In the genomic region with DNA sequence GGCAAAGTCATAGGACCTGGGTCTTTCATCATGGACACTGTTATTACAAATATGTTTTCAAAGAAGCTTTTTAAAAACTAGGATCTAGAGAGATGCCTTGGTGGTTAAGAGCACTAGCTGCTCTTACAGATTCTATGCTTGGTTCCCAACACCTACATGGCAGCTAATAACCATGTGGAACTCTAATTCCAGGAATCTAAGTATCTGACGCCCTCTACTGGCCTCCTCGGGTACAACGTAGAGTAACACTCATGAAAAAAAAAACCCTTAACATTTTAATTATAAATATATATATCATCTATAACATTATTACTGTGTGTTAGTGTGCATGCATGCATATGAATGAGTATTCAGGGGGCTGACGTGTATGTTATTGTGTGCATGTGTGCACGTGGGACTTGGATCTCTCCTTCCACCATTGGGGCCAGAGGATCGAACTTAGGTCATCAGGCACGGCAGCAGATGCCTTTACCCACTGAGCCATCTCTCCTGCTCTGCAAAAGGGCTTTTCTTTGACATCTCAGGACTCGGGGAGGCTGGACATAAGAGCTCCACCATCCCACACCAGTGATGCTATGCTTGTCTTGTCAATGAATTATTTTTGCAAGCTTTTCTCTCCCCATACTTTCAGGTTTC, we compare ENCODE assay signal across 9 mouse cellular contexts. TPM values are rescaled to one million over a fixed set of nuclear protein-coding genes. Genes with fewer than 3 reads are reported as not detected.
A peak's percentile ranks its signal among the peaks of the same experiment; 100 is the strongest.
DNase-seq lines count a peak whose midpoint lies in the region; ATAC-seq and TF ChIP-seq lines count a peak whose summit lies in the region.
"Had no signal": no experiment of that assay in that cellular context is flagged by ENCODE, and none has a peak within 500 bp of the region (broad histone marks: within the 10 kb centered on the region; RNA-seq: fewer than 3 reads in every experiment).

No protein-coding gene starts in this region.

- WGBS in hindbrain, embryonic 14.5 days = 31% methylated on average over 8 of the region's 8 CpGs
- WGBS in hindbrain, embryonic 16.5 days = 24% methylated on average over 8 of the region's 8 CpGs
- 43% methylated on average over 8 of the region's 8 CpGs for WGBS in heart, postnatal 0 days
- WGBS in intestine, embryonic 16.5 days = 35% methylated on average over 8 of the region's 8 CpGs
- 36% methylated on average over 8 of the region's 8 CpGs for WGBS in midbrain, embryonic 16.5 days

- peaks cover 17% of the 10 kb centered on the region for H3K4me1 ChIP-seq in hindbrain, embryonic 14.5 days (replicated peaks; ENCODE audit: control insufficient read depth, insufficient read depth, low read length)
- peaks cover 19% of the 10 kb centered on the region for H3K4me1 ChIP-seq in hindbrain, embryonic 16.5 days (ENCODE audit: control insufficient read depth, insufficient read depth, low read depth, low read length)
- peaks cover 37% of the 10 kb centered on the region for H3K4me1 ChIP-seq in heart, postnatal 0 days (ENCODE audit: control insufficient read depth, insufficient read depth)
- H3K4me1 ChIP-seq in intestine, embryonic 16.5 days (ENCODE audit: control insufficient read depth, insufficient read depth, low read length) = peaks cover 23% of the 10 kb centered on the region
- peaks cover 22% of the 10 kb centered on the region for H3K4me1 ChIP-seq in midbrain, embryonic 16.5 days (ENCODE audit: control insufficient read depth, insufficient read depth, low read length)

- no peak overlapping the region for H3K9ac ChIP-seq in hindbrain, embryonic 14.5 days
- H3K9ac ChIP-seq in hindbrain, embryonic 16.5 days (ENCODE audit: low read depth, low read length) = no peak overlapping the region
- H3K9ac ChIP-seq in heart, postnatal 0 days (replicated peaks; ENCODE audit: low read depth, low read length) = no peak overlapping the region
- no peak overlapping the region for H3K9ac ChIP-seq in intestine, embryonic 16.5 days (ENCODE audit: low read depth, low read length)
- H3K9ac ChIP-seq in midbrain, embryonic 16.5 days (ENCODE audit: low read depth, low read length) = no peak overlapping the region

- H3K9me3 ChIP-seq in hindbrain, embryonic 14.5 days (ENCODE audit: control insufficient read depth, low read length) = no peaks in the 10 kb centered on the region
- H3K9me3 ChIP-seq in hindbrain, embryonic 16.5 days (ENCODE audit: control insufficient read depth, low read length) = no peaks in the 10 kb centered on the region
- no peaks in the 10 kb centered on the region for H3K9me3 ChIP-seq in heart, postnatal 0 days (replicated peaks; ENCODE audit: control insufficient read depth, low read length)
- no peaks in the 10 kb centered on the region for H3K9me3 ChIP-seq in intestine, embryonic 16.5 days (ENCODE audit: control insufficient read depth, low read length)
- H3K9me3 ChIP-seq in midbrain, embryonic 16.5 days (replicated peaks; ENCODE audit: control insufficient read depth, low read length, poor library complexity, severe bottlenecking) = no peaks in the 10 kb centered on the region

- no peaks in the 10 kb centered on the region for H3K27me3 ChIP-seq in hindbrain, embryonic 14.5 days (ENCODE audit: control insufficient read depth, insufficient read depth, low read length)
- H3K27me3 ChIP-seq in hindbrain, embryonic 16.5 days (replicated peaks; ENCODE audit: control insufficient read depth, insufficient read depth, low read length) = no peaks in the 10 kb centered on the region
- H3K27me3 ChIP-seq in Patski = no peaks in the 10 kb centered on the region
- H3K27me3 ChIP-seq in heart, postnatal 0 days (ENCODE audit: control insufficient read depth, insufficient read depth, low read length) = no peaks in the 10 kb centered on the region
- H3K27me3 ChIP-seq in intestine, embryonic 16.5 days (replicated peaks; ENCODE audit: control insufficient read depth, insufficient read depth, low read length) = no peaks in the 10 kb centered on the region
- no peaks in the 10 kb centered on the region for H3K27me3 ChIP-seq in midbrain, embryonic 16.5 days (ENCODE audit: control insufficient read depth, insufficient read depth, low read depth, low read length)

- H3K36me3 ChIP-seq in hindbrain, embryonic 14.5 days (replicated peaks; ENCODE audit: control insufficient read depth, insufficient read depth) = no peaks in the 10 kb centered on the region
- H3K36me3 ChIP-seq in hindbrain, embryonic 16.5 days (ENCODE audit: control insufficient read depth, insufficient read depth, low read length) = no peaks in the 10 kb centered on the region
- H3K36me3 ChIP-seq in heart, postnatal 0 days (replicated peaks; ENCODE audit: control insufficient read depth, insufficient read depth, low read length) = no peaks in the 10 kb centered on the region
- no peaks in the 10 kb centered on the region for H3K36me3 ChIP-seq in intestine, embryonic 16.5 days (ENCODE audit: control insufficient read depth, insufficient read depth, low read length)
- H3K36me3 ChIP-seq in midbrain, embryonic 16.5 days (ENCODE audit: control insufficient read depth, insufficient read depth, low read length) = no peaks in the 10 kb centered on the region

- no peak overlapping the region for H3K27ac ChIP-seq in hindbrain, embryonic 14.5 days
- no peak overlapping the region for H3K27ac ChIP-seq in hindbrain, embryonic 16.5 days (ENCODE audit: low read depth, low read length)
- H3K27ac ChIP-seq in heart, postnatal 0 days (ENCODE audit: low read depth) = peak overlapping the region; percentile 88
- no peak overlapping the region for H3K27ac ChIP-seq in intestine, embryonic 16.5 days (ENCODE audit: low read length)
- H3K27ac ChIP-seq in midbrain, embryonic 16.5 days (ENCODE audit: low read length) = no peak overlapping the region

- POLR2A ChIA-PET in Patski (lab: Charles Lee) = interaction anchor here (0.7 kb wide), 1 partner anchor 75 kb away, joined by 4 read pairs; the partner anchor contains the start of gene Pold2

- ATAC-seq in hindbrain, embryonic 14.5 days (ENCODE audit: low FRiP score) = no peak
- ATAC-seq in hindbrain, embryonic 16.5 days = no peak
- no peak for ATAC-seq in Patski
- no peak for ATAC-seq in heart, postnatal 0 days (ENCODE audit: insufficient read depth, low read depth)
- ATAC-seq in intestine, embryonic 16.5 days = no peak
- ATAC-seq in midbrain, embryonic 16.5 days = no peak

- peak; percentile 66 for TF ChIP-seq CTCF in Patski (IDR thresholded peaks at IDR 0.05)
- TF ChIP-seq CTCF in heart, postnatal 0 days (IDR thresholded peaks at IDR 0.05; ENCODE audit: low read depth) = peak; percentile 45

- no peak overlapping the region for H3K4me3 ChIP-seq in hindbrain, embryonic 14.5 days (replicated peaks; ENCODE audit: low read length)
- H3K4me3 ChIP-seq in hindbrain, embryonic 16.5 days (ENCODE audit: low read length) = no peak overlapping the region
- no peak overlapping the region for H3K4me3 ChIP-seq in heart, postnatal 0 days (ENCODE audit: low read depth, low read length)
- H3K4me3 ChIP-seq in intestine, embryonic 16.5 days (ENCODE audit: low read length) = no peak overlapping the region
- H3K4me3 ChIP-seq in midbrain, embryonic 16.5 days (ENCODE audit: low read depth, low read length) = no peak overlapping the region

- peak; percentile 38 for DNase-seq in hindbrain, embryonic 14.5 days (ENCODE audit: low spot score)
- DNase-seq in A20 (ENCODE audit: low read depth, low spot score) (peak; percentile 55), Patski (ENCODE audit: low read depth, low spot score) (no peak)
- DNase-seq in heart, postnatal 0 days (ENCODE audit: low spot score) = peak; percentile 31
- peak; percentile 64 for DNase-seq in testis, postnatal 10 days (ENCODE audit: low spot score)

- H3K4me2 ChIP-seq in hindbrain, embryonic 14.5 days (replicated peaks) = no peak overlapping the region
- H3K4me2 ChIP-seq in hindbrain, embryonic 16.5 days (ENCODE audit: low read length) = no peak overlapping the region
- H3K4me2 ChIP-seq in heart, postnatal 0 days (ENCODE audit: low read depth, low read length) = no peak overlapping the region
- no peak overlapping the region for H3K4me2 ChIP-seq in intestine, embryonic 16.5 days (ENCODE audit: low read depth, low read length)
- H3K4me2 ChIP-seq in midbrain, embryonic 16.5 days (ENCODE audit: low read length) = no peak overlapping the region

- TF ChIP-seq EP300 in heart, postnatal 0 days (IDR thresholded peaks at IDR 0.05; ENCODE audit: low read depth) = no peak

- in situ Hi-C loops in Patski (cut with MboI; ENCODE audit: low pct_unique_long_range_greater_than_20kb) = no loop called here

- CTCF ChIA-PET in Patski (lab: Charles Lee) = interaction anchor here (0.7 to 2.3 kb wide), 11 partner anchors 11 to 303 kb away, joined by 3 to 8 read pairs (median 4); partner anchors contain the start of gene Urgcp

RNA-seq across cellular contexts. Expression of gene Ykt6, which starts 2.2 kb away (rescaled TPM):
- polyA plus RNA-seq in hindbrain, embryonic 14.5 days (2014; fragmentation: Nextera tagmentation; extraction: Ambion mirVana) = 39.9 and 48.4 TPM in 2 replicates
- polyA plus RNA-seq in hindbrain, embryonic 16.5 days (2015; fragmentation: Nextera tagmentation; extraction: Ambion mirVana) = 98.9 and 99.7 TPM in 2 replicates
- 94.5 TPM for polyA plus RNA-seq in Patski (2021)
- 55.8 and 83.9 TPM in 2 replicates for total RNA-seq in heart, postnatal 0 days (2014; rRNA removed; ENCODE audit: low replicate concordance)
- polyA plus RNA-seq in heart, postnatal 0 days (2015; fragmentation: Nextera tagmentation; extraction: Ambion mirVana) = 35.2 and 37.4 TPM in 2 replicates
- polyA plus RNA-seq in intestine, embryonic 16.5 days (2015; fragmentation: Nextera tagmentation; extraction: Ambion mirVana) = 57.7 and 58.6 TPM in 2 replicates
- 108 TPM in 2 replicates for polyA plus RNA-seq in midbrain, embryonic 16.5 days (2015; fragmentation: Nextera tagmentation; extraction: Ambion mirVana)

RNA-seq across cellular contexts. Expression of gene Gck, which starts 3.4 kb away (rescaled TPM):
- polyA plus RNA-seq in hindbrain, embryonic 14.5 days (2014; fragmentation: Nextera tagmentation; extraction: Ambion mirVana) = 3.9 and 4.2 TPM in 2 replicates
- polyA plus RNA-seq in hindbrain, embryonic 16.5 days (2015; fragmentation: Nextera tagmentation; extraction: Ambion mirVana) = 5.7 and 6.6 TPM in 2 replicates
- 0.33 TPM for polyA plus RNA-seq in Patski (2021)
- total RNA-seq in heart, postnatal 0 days (2014; rRNA removed; ENCODE audit: low replicate concordance) = not detected in 2 replicates
- 0.71 and 0.78 TPM in 2 replicates for polyA plus RNA-seq in heart, postnatal 0 days (2015; fragmentation: Nextera tagmentation; extraction: Ambion mirVana)
- 2.4 and 2.9 TPM in 2 replicates for polyA plus RNA-seq in intestine, embryonic 16.5 days (2015; fragmentation: Nextera tagmentation; extraction: Ambion mirVana)
- 10.5 and 11.8 TPM in 2 replicates for polyA plus RNA-seq in midbrain, embryonic 16.5 days (2015; fragmentation: Nextera tagmentation; extraction: Ambion mirVana)

RNA-seq across cellular contexts. Expression of gene Myl7, which starts 54.7 kb away (rescaled TPM):
- polyA plus RNA-seq in hindbrain, embryonic 14.5 days (2014; fragmentation: Nextera tagmentation; extraction: Ambion mirVana) = not detected in 2 replicates
- 0.49 TPM in 1 of 2 replicates, not detected in the other for polyA plus RNA-seq in hindbrain, embryonic 16.5 days (2015; fragmentation: Nextera tagmentation; extraction: Ambion mirVana)
- polyA plus RNA-seq in Patski (2021) = not detected
- 1,536 and 2,717 TPM in 2 replicates for total RNA-seq in heart, postnatal 0 days (2014; rRNA removed; ENCODE audit: low replicate concordance)
- polyA plus RNA-seq in heart, postnatal 0 days (2015; fragmentation: Nextera tagmentation; extraction: Ambion mirVana) = 5,015 and 6,387 TPM in 2 replicates
- polyA plus RNA-seq in intestine, embryonic 16.5 days (2015; fragmentation: Nextera tagmentation; extraction: Ambion mirVana) = 75.3 and 88.3 TPM in 2 replicates
- not detected in 2 replicates for polyA plus RNA-seq in midbrain, embryonic 16.5 days (2015; fragmentation: Nextera tagmentation; extraction: Ambion mirVana)
- total RNA-seq: layer of hippocampus, adult 8-10 months had no signal

Comparison
In these comparisons a context has a peak if more than half of its experiments do, and no peak if none do; other contexts are left out.
1. RNA of gene Myl7, which starts 54.7 kb away (polyA plus RNA-seq): 5,015 to 6,387 TPM in heart, postnatal 0 days and 75.3 to 88.3 TPM in intestine, embryonic 16.5 days; not detected in hindbrain, embryonic 14.5 days, 0.49 TPM in hindbrain, embryonic 16.5 days, not detected in midbrain, embryonic 16.5 days and not detected in Patski (single experiment); every median in the first group is over 10 times any median in the second.